Mouse (Mus musculus) small intestine, adult 2 months (tissue): ENCODE measurements around the gene Psme1. TPM values are rescaled to one million over a fixed set of nuclear protein-coding genes. Genes with fewer than 3 reads are reported as not detected.

Experiments used
- H3K27ac ChIP-seq: fragments of 200-500 bp; 2 replicates; pipeline ENCODE4 v1.5.1; 2012; ENCODE audit warnings: low read depth, low read length, control low read depth, inconsistent platforms; ENCODE audit not compliant: insufficient read depth
- H3K27me3 ChIP-seq: fragments of 200-500 bp; 2 replicates; pipeline ENCODE4 v1.6.1; 2012; ENCODE audit warnings: mild to moderate bottlenecking, moderate library complexity, low read length, inconsistent platforms; ENCODE audit not compliant: control insufficient read depth, insufficient read depth
- H3K36me3 ChIP-seq: fragments of 200-500 bp; 2 replicates; pipeline ENCODE4 v1.6.1; 2012; ENCODE audit warnings: mild to moderate bottlenecking, low read length, control low read depth, inconsistent platforms; ENCODE audit not compliant: control insufficient read depth, insufficient read depth
- H3K4me1 ChIP-seq: fragments of 200-500 bp; 2 replicates; pipeline ENCODE4 v1.6.1; 2012; ENCODE audit warnings: low read length, inconsistent platforms, mixed read lengths; ENCODE audit not compliant: control insufficient read depth, insufficient read depth, insufficient read length
- H3K4me3 ChIP-seq: fragments of 200-500 bp; 2 replicates; pipeline ENCODE4 v1.5.1; 2012; ENCODE audit warnings: low read depth, mild to moderate bottlenecking, control low read depth, inconsistent platforms, low read length, moderate library complexity
- CTCF ChIP-seq: fragments of 200-500 bp; IDR thresholded peaks from 2 replicates; pipeline ENCODE4 v1.5.1; 2012; ENCODE audit warnings: low read depth, mild to moderate bottlenecking, control low read depth, inconsistent platforms, low read length, moderate library complexity, mixed read lengths; ENCODE audit not compliant: insufficient replicate concordance, insufficient read length; ENCODE audit errors: extremely low read depth
- POLR2A ChIP-seq: fragments of 200-500 bp; IDR thresholded peaks from 2 replicates; pipeline ENCODE4 v1.6.1; 2012; ENCODE audit warnings: low read depth, mild to moderate bottlenecking, control low read depth, inconsistent platforms, low read length, moderate library complexity
- WGBS: fragments of 180-500 bp; shearing (Covaris S2); methylation state at CpG from one replicate; pipeline ENCODE4 v1.1.7; 2018; 5-methylcytosine and 5-hydroxymethylcytosine counted together
- polyA plus RNA-seq: library from polyadenylated mRNA; depleted of rRNA; stranded (reverse); fragments of >200 nt; gene quantifications from 2 replicates; pipeline ENCODE4 v1.2.3, GENCODE M21; 2012

The Psme1 gene
- polyA plus RNA-seq, 1 experiment: 167 TPM

DNA sequence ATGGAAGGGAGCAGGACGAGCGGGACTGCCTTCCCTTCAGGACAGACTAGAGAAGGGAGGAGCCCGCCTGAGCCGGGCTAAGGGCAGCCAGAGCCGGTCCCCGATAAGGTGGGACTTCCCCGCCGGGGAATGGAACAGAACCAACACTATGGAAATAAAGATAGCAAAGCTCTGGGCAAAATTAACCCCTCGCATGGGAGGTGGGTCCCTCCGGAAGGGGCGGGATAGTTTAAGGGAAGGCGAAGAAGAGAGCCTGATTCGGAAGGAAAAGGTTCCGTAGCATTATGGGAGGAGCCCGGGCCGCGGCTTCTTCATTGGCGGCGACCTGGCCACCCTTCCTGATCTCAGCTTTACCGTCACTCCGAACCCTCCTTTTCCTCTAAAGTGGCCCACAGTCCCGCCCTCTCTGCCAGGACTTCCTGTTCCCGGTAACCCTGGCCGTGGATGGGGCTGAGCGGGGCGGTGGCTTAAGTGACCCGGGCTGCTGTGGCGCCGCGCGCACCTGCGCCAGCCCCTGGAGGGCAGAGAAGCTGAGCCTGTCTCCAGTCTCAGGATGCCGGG lies 13.5 kb downstream of the Psme1 start, which contains the start of gene Rnf31:
Gene Rnf31 (plus strand): TSS at position 378 of the 561 bp plus-strand sequence.
- TF ChIP-seq POLR2A (peak; percentile 85), CTCF (no peak)
- H3K27me3 ChIP-seq: no peaks in the 10 kb centered on the region
- under 1% methylated on average over 33 of the region's 33 CpGs for WGBS
- H3K4me3 ChIP-seq: peak within 1 kb of the TSS; percentile 86
- H3K36me3 ChIP-seq: peaks cover 40% of the 10 kb centered on the region
- H3K27ac ChIP-seq: peak within 1 kb of the TSS; percentile 99
- H3K4me1 ChIP-seq: peaks cover 7% of the 10 kb centered on the region

- TF ChIP-seq CTCF: no peak
- TF ChIP-seq POLR2A: no peak
- H3K27me3 ChIP-seq: no peaks in the 10 kb centered on the region
- peaks cover 7% of the 10 kb centered on the region for H3K4me1 ChIP-seq
- H3K4me3 ChIP-seq: peak overlapping the region; percentile 86
- 1% methylated on average over 16 of the region's 16 CpGs for WGBS
- peaks cover 44% of the 10 kb centered on the region for H3K36me3 ChIP-seq
- peak overlapping the region; percentile 87 for H3K27ac ChIP-seq
These were observed 14.3 kb downstream of the Psme1 start for GRCm38 (mm10) chr14:55592226-55592625.

DNA sequence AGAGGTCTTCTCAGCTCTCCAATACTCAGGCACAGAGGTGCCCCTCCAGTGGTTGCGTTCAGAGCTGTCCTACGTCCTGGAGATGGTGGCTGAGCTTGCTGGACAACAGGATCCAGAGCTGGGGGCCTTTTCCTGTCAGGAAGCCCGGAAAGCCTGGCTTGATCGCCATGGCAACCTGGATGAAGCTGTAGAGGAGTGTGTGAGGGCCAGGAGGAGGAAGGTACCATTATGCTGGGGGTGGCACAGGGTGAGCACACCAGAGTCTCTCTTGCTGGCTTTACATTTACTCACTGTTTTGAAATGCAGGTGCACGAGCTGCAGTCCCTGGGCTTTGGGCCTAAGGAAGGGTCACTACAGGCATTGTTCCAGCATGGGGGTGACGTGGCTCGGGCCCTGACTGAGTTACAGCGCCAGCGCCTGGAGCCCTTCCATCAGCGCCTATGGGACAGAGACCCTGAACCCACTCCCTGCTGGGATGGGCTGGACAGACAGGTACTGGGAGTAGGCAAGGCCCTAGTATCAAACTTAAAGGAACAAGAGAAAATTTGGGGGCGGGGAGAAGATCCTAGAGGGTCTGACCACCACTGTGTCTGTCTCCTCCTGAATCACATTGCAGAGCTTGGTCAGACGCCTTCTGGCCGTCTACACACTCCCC lies 18.2 kb downstream of the Psme1 start:
- Histone ChIP-seq H3K4me1 (peaks cover 4% of the 10 kb centered on the region), H3K4me3 (no peak overlapping the region), H3K27ac (no peak overlapping the region), H3K36me3 (peaks cover 58% of the 10 kb centered on the region), H3K27me3 (no peaks in the 10 kb centered on the region)
- WGBS: 89% methylated on average over 13 of the region's 13 CpGs
- TF ChIP-seq CTCF: no peak
- no peak for TF ChIP-seq POLR2A

GRCm38 (mm10) chr14:55598521-55599390 lies 20.8 kb downstream of the Psme1 start:
- Histone ChIP-seq H3K36me3 (peaks cover 82% of the 10 kb centered on the region), H3K4me3 (no peak overlapping the region), H3K27ac (no peak overlapping the region), H3K4me1 (peaks cover 6% of the 10 kb centered on the region), H3K27me3 (no peaks in the 10 kb centered on the region)
- WGBS: 94% methylated on average over 21 of the region's 21 CpGs
- TF ChIP-seq POLR2A (no peak), CTCF (no peak)

DNA sequence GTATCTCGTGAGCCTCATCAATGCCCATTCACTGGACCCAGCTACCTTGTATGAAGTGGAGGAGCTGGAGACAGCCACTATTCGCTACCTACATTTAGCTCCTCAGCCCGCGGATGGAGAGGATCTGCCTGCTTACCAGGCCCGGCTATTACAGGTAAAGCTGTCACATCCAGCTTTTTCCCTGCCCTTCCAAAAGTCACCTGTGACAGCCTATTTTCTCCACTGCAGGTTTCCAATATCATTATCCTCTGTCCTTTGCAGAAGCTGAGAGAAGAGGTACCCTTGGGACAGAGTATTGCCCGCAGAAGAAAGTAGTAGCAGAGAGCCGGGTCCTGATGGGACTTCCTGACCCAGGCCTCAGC lies 25.3 kb downstream of the Psme1 start, which contains the start of gene Irf9:
Gene Irf9 (plus strand): TSS at position 301 of the 362 bp plus-strand sequence.
- H3K4me3 ChIP-seq: peak within 1 kb of the TSS; percentile 78
- peaks cover 23% of the 10 kb centered on the region; the same call in 1 of the 2 replicates for H3K4me1 ChIP-seq
- peaks cover 79% of the 10 kb centered on the region for H3K36me3 ChIP-seq
- H3K27ac ChIP-seq: peak within 1 kb of the TSS; percentile 100
- H3K27me3 ChIP-seq: no peaks in the 10 kb centered on the region
- 69% methylated on average over 7 of the region's 7 CpGs for WGBS
- no peak for TF ChIP-seq POLR2A
- no peak for TF ChIP-seq CTCF

- H3K4me1 ChIP-seq: peaks cover 23% of the 10 kb centered on the region; the same call in 1 of the 2 replicates
- H3K27me3 ChIP-seq: no peaks in the 10 kb centered on the region
- 7% methylated on average over 19 of the region's 19 CpGs for WGBS
- peak overlapping the region; percentile 78 for H3K4me3 ChIP-seq
- peak; percentile 47 for TF ChIP-seq POLR2A
- TF ChIP-seq CTCF: peak; percentile 90
- peaks cover 79% of the 10 kb centered on the region for H3K36me3 ChIP-seq
- peak overlapping the region; percentile 100 for H3K27ac ChIP-seq
These were observed 26.0 kb downstream of the Psme1 start for GRCm38 (mm10) chr14:55603633-55604576.
